Mouse (Mus musculus) intestine, embryonic 16.5 days (tissue): ENCODE data around the gene Adrb1. TPM values are rescaled to one million over a fixed set of nuclear protein-coding genes. Genes with fewer than 3 reads are reported as not detected.

Source experiments
- ATAC-seq: fragments of 200-750 bp; cut with Nextera tagmentation; 2 replicates; pipeline ENCODE4 v1.8.0; 2017; ENCODE audit warnings: moderate TSS enrichment, moderate library complexity
- H3K27ac ChIP-seq: fragments of 300-500 bp; sonication (generic); 2 replicates; pipeline ENCODE4 v1.5.1; 2014; ENCODE audit warnings: mild to moderate bottlenecking, low read length
- H3K27me3 ChIP-seq: fragments of 300-500 bp; sonication (generic); replicated peaks from 2 replicates; pipeline ENCODE4 v1.6.1; 2014; ENCODE audit warnings: low read length, control low read depth, mixed read lengths; ENCODE audit not compliant: control insufficient read depth, insufficient read depth
- H3K36me3 ChIP-seq: fragments of 300-500 bp; sonication (generic); 2 replicates; pipeline ENCODE4 v1.6.1; 2014; ENCODE audit warnings: low read length, control low read depth; ENCODE audit not compliant: control insufficient read depth, insufficient read depth
- H3K4me1 ChIP-seq: fragments of 300-500 bp; sonication (generic); 2 replicates; pipeline ENCODE4 v1.6.1; 2014; ENCODE audit warnings: low read length, control low read depth, mixed read lengths; ENCODE audit not compliant: control insufficient read depth, insufficient read depth
- H3K4me2 ChIP-seq: fragments of 300-500 bp; sonication (generic); 2 replicates; pipeline ENCODE4 v1.6.1; 2014; ENCODE audit warnings: low read depth, low read length, control low read depth
- H3K4me3 ChIP-seq: fragments of 300-500 bp; sonication (generic); 2 replicates; pipeline ENCODE4 v1.5.1; 2014; ENCODE audit warnings: mild to moderate bottlenecking, low read length
- H3K9ac ChIP-seq: fragments of 300-500 bp; sonication (generic); 2 replicates; pipeline ENCODE4 v1.6.1; 2014; ENCODE audit warnings: low read depth, low read length
- H3K9me3 ChIP-seq: fragments of 300-500 bp; sonication (generic); 2 replicates; pipeline ENCODE4 v1.6.1; 2016; ENCODE audit warnings: low read length, control low read depth; ENCODE audit not compliant: control insufficient read depth
- WGBS: fragments of 180-500 bp; shearing (Covaris S2); extraction: QIAGEN DNeasy Blood & Tissue Kit; methylation state at CpG from one replicate; pipeline ENCODE4 v1.1.7; 2014; 5-methylcytosine and 5-hydroxymethylcytosine counted together
- polyA plus RNA-seq: library from polyadenylated mRNA; unstranded; fragments of >200 nt; fragmentation: Nextera tagmentation; extraction: Ambion mirVana; gene quantifications from 2 replicates; pipeline ENCODE4 v1.2.1, GENCODE M21; 2015

Adrb1 gene
- polyA plus RNA-seq, 1 experiment from 2014 or later: 0.35 TPM

GRCm38 (mm10) chr19:56700848-56701247, 21.2 kb upstream of the Adrb1 start:
- H3K4me1 ChIP-seq: peaks cover 17% of the 10 kb centered on the region; the same call in 1 of the 2 replicates
- no peaks in the 10 kb centered on the region for H3K9me3 ChIP-seq
- no peak overlapping the region for H3K9ac ChIP-seq
- H3K4me2 ChIP-seq: no peak overlapping the region
- ATAC-seq: no peak
- no peaks in the 10 kb centered on the region for H3K36me3 ChIP-seq
- H3K4me3 ChIP-seq: no peak overlapping the region
- WGBS: 63% methylated on average over 10 of the region's 10 CpGs
- H3K27me3 ChIP-seq: no peaks in the 10 kb centered on the region
- H3K27ac ChIP-seq: no peak overlapping the region

- Histone ChIP-seq H3K4me3 (no peak overlapping the region), H3K27me3 (no peaks in the 10 kb centered on the region), H3K4me2 (no peak overlapping the region), H3K4me1 (peaks cover 17% of the 10 kb centered on the region; the same call in 1 of the 2 replicates), H3K9me3 (no peaks in the 10 kb centered on the region), H3K9ac (no peak overlapping the region), H3K27ac (no peak overlapping the region), H3K36me3 (no peaks in the 10 kb centered on the region)
- WGBS: 76% methylated on average over 8 of the region's 8 CpGs
- no peak for ATAC-seq
These were observed 20.5 kb upstream of the Adrb1 start for GRCm38 (mm10) chr19:56701404-56702033.

- H3K36me3 ChIP-seq: no peaks in the 10 kb centered on the region
- no peaks in the 10 kb centered on the region for H3K9me3 ChIP-seq
- H3K27me3 ChIP-seq: no peaks in the 10 kb centered on the region
- H3K4me1 ChIP-seq: peaks cover 17% of the 10 kb centered on the region; the same call in 1 of the 2 replicates
- 80% methylated on average over 6 of the region's 6 CpGs for WGBS
- no peak overlapping the region for H3K27ac ChIP-seq
- no peak overlapping the region for H3K4me3 ChIP-seq
- no peak overlapping the region for H3K9ac ChIP-seq
- H3K4me2 ChIP-seq: no peak overlapping the region
- no peak for ATAC-seq
These were observed 20.0 kb upstream of the Adrb1 start for GRCm38 (mm10) chr19:56702039-56702438.

- H3K27me3 ChIP-seq: no peaks in the 10 kb centered on the region
- no peaks in the 10 kb centered on the region for H3K9me3 ChIP-seq
- H3K4me2 ChIP-seq: peak overlapping the region; percentile 7; the same call in 1 of the 2 replicates
- no peak overlapping the region for H3K4me3 ChIP-seq
- peak; percentile 69 for ATAC-seq
- H3K36me3 ChIP-seq: no peaks in the 10 kb centered on the region
- H3K27ac ChIP-seq: peak overlapping the region; percentile 61
- peaks cover 19% of the 10 kb centered on the region; the same call in 1 of the 2 replicates for H3K4me1 ChIP-seq
- H3K9ac ChIP-seq: peak overlapping the region; percentile 1; the same call in 1 of the 2 replicates
- 64% methylated on average over 12 of the region's 12 CpGs for WGBS
These were observed 18.5 kb upstream of the Adrb1 start for GRCm38 (mm10) chr19:56703238-56704097.

- Histone ChIP-seq H3K4me3 (no peak overlapping the region), H3K27ac (no peak overlapping the region), H3K4me1 (peaks cover 19% of the 10 kb centered on the region; the same call in 1 of the 2 replicates), H3K27me3 (no peaks in the 10 kb centered on the region), H3K9ac (no peak overlapping the region), H3K4me2 (no peak overlapping the region), H3K9me3 (no peaks in the 10 kb centered on the region), H3K36me3 (no peaks in the 10 kb centered on the region)
- no peak for ATAC-seq
- WGBS: 33% methylated on average over 8 of the region's 8 CpGs
These were observed 16.8 kb upstream of the Adrb1 start for GRCm38 (mm10) chr19:56705026-56705675.

- ATAC-seq: no peak
- H3K36me3 ChIP-seq: no peaks in the 10 kb centered on the region
- H3K4me1 ChIP-seq: 0 out of 2 replicates have a peak, but pooled peaks cover 7% of the 10 kb centered on the region
- no peaks in the 10 kb centered on the region for H3K27me3 ChIP-seq
- no peaks in the 10 kb centered on the region for H3K9me3 ChIP-seq
- H3K9ac ChIP-seq: no peak overlapping the region
- no peak overlapping the region for H3K27ac ChIP-seq
- WGBS: 41% methylated on average over 2 of the region's 2 CpGs
- H3K4me2 ChIP-seq: no peak overlapping the region
- no peak overlapping the region for H3K4me3 ChIP-seq
These were observed 13.2 kb upstream of the Adrb1 start for GRCm38 (mm10) chr19:56708794-56709193.

- Histone ChIP-seq H3K4me3 (no peak overlapping the region), H3K4me1 (peaks cover 5% of the 10 kb centered on the region; the same call in 1 of the 2 replicates), H3K27me3 (no peaks in the 10 kb centered on the region), H3K9me3 (no peaks in the 10 kb centered on the region), H3K4me2 (no peak overlapping the region), H3K36me3 (no peaks in the 10 kb centered on the region), H3K27ac (no peak overlapping the region), H3K9ac (no peak overlapping the region)
- ATAC-seq: no peak
- WGBS: 74% methylated on average over 17 of the region's 17 CpGs
These were observed 11.7 kb upstream of the Adrb1 start for GRCm38 (mm10) chr19:56710131-56710905.

GRCm38 (mm10) chr19:56713613-56714012, 8.4 kb upstream of the Adrb1 start:
- peaks cover 2% of the 10 kb centered on the region; the same call in 1 of the 2 replicates for H3K4me1 ChIP-seq
- ATAC-seq: no peak
- H3K9ac ChIP-seq: no peak overlapping the region
- H3K36me3 ChIP-seq: no peaks in the 10 kb centered on the region
- H3K27me3 ChIP-seq: no peaks in the 10 kb centered on the region
- H3K4me2 ChIP-seq: no peak overlapping the region
- 89% methylated on average over 5 of the region's 5 CpGs for WGBS
- no peak overlapping the region for H3K27ac ChIP-seq
- no peak overlapping the region for H3K4me3 ChIP-seq
- no peaks in the 10 kb centered on the region for H3K9me3 ChIP-seq
